Mouse (Mus musculus) limb, embryonic 12.5 days (tissue): ENCODE measurements around the gene Nudt3. TPM values are rescaled to one million over a fixed set of nuclear protein-coding genes. Genes with fewer than 3 reads are reported as not detected.
A peak's percentile ranks its signal among the peaks of the same experiment; 100 is the strongest.
"Not testable (repeated sequence)": the region's sequence is repeated elsewhere in the genome, so short reads cannot be mapped to it uniquely, and the experiment has no call there.

Experiments
- ATAC-seq: fragments of 200-750 bp; cut with Nextera tagmentation; 2 replicates; pipeline ENCODE4 v1.8.0; 2017; ENCODE audit warnings: low read depth, moderate TSS enrichment; ENCODE audit not compliant: insufficient number of reproducible peaks, insufficient read depth, low FRiP score, low TSS enrichment
- H3K27ac ChIP-seq: fragments of 300-500 bp; sonication (generic); 2 replicates; pipeline ENCODE4 v1.5.1; 2016; ENCODE audit warnings: mild to moderate bottlenecking, moderate library complexity
- H3K27me3 ChIP-seq: fragments of 300-500 bp; sonication (generic); 2 replicates; pipeline ENCODE4 v1.6.1; 2016; ENCODE audit warnings: mild to moderate bottlenecking, moderate library complexity
- H3K36me3 ChIP-seq: fragments of 300-500 bp; sonication (generic); 2 replicates; pipeline ENCODE4 v1.6.1; 2016; ENCODE audit warnings: mild to moderate bottlenecking, moderate library complexity
- H3K4me1 ChIP-seq: fragments of 300-500 bp; sonication (generic); replicated peaks from 2 replicates; pipeline ENCODE4 v1.6.1; 2016
- H3K4me2 ChIP-seq: fragments of 300-500 bp; sonication (generic); 2 replicates; pipeline ENCODE4 v1.6.1; 2016; ENCODE audit warnings: mild to moderate bottlenecking, moderate library complexity
- H3K4me3 ChIP-seq: fragments of 300-500 bp; sonication (generic); replicated peaks from 2 replicates; pipeline ENCODE4 v1.5.1; 2016; ENCODE audit warnings: mild to moderate bottlenecking
- H3K9ac ChIP-seq: fragments of 300-500 bp; sonication (generic); replicated peaks from 2 replicates; pipeline ENCODE4 v1.6.1; 2016; ENCODE audit warnings: mild to moderate bottlenecking, moderate library complexity
- H3K9me3 ChIP-seq: fragments of 300-500 bp; sonication (generic); 2 replicates; pipeline ENCODE4 v1.6.1; 2016; ENCODE audit warnings: mild to moderate bottlenecking, moderate library complexity
- WGBS: fragments of 180-500 bp; shearing (Covaris S2); methylation state at CpG from one replicate; pipeline ENCODE4 v1.1.7; 2016; 5-methylcytosine and 5-hydroxymethylcytosine counted together
- polyA plus RNA-seq: library from polyadenylated mRNA; unstranded; fragments of >200 nt; fragmentation: Nextera tagmentation; extraction: Ambion mirVana; gene quantifications from 2 replicates; pipeline ENCODE4 v1.2.1, GENCODE M21; 2016

Nudt3 gene
- polyA plus RNA-seq, 1 experiment from 2014 or later, result 126 TPM

DNA sequence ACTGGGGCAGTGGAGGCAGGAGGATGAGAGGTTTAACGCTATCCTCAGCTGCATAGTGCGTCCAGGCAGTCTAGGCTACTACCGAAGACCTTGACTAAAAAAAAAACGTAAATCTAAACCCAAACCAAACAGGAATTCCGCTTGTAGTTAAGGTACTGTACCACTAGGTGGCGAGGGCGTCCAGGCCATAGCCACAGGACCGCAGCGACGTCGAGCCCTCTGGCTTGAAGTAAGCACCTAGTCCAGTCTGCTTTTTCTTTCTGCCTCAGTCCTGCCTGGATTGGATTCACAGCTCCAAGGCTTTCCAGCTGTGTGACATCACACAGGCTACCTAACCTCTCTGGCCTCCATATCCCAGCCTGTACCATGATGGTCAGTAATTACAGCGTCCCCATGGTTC is 26.9 kb upstream of the Nudt3 start:
- Histone ChIP-seq H3K4me2 (no peak overlapping the region), H3K4me1 (peaks cover 3% of the 10 kb centered on the region), H3K27me3 (peaks cover 15% of the 10 kb centered on the region), H3K9ac (no peak overlapping the region), H3K4me3 (no peak overlapping the region), H3K27ac (no peak overlapping the region), H3K9me3 (0 out of 2 replicates have a peak, but pooled peaks cover 2% of the 10 kb centered on the region), H3K36me3 (no peaks in the 10 kb centered on the region)
- 12% methylated on average over 12 of the region's 12 CpGs for WGBS
- no peak for ATAC-seq

DNA sequence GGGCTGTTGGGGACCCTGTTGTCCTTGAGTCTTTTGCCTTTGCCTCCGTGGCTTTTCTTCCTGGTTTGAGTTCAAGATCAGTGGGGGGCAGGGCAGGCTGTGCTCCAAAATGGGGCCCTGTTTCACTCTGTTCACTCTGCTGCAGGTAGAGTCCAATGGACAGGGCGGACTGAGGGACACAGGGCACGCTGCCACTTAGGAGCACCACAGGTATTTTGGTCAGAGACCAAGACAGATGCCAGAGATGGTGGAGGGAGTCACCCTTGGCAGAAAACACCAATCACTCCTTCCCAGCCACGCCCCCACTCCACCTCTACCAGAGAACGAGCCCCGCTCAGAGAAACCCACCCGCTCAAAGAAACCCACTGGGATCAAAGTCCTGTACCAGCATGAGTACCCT is 22.5 kb upstream of the Nudt3 start:
- Histone ChIP-seq H3K4me3 (no peak overlapping the region), H3K4me2 (no peak overlapping the region), H3K4me1 (peaks cover 10% of the 10 kb centered on the region), H3K27me3 (no peaks in the 10 kb centered on the region; the same call in 1 of the 2 replicates), H3K9ac (no peak overlapping the region), H3K9me3 (no peaks in the 10 kb centered on the region), H3K27ac (no peak overlapping the region), H3K36me3 (no peaks in the 10 kb centered on the region)
- ATAC-seq, result no peak
- WGBS, result 33% methylated on average over 7 of the region's 7 CpGs

DNA sequence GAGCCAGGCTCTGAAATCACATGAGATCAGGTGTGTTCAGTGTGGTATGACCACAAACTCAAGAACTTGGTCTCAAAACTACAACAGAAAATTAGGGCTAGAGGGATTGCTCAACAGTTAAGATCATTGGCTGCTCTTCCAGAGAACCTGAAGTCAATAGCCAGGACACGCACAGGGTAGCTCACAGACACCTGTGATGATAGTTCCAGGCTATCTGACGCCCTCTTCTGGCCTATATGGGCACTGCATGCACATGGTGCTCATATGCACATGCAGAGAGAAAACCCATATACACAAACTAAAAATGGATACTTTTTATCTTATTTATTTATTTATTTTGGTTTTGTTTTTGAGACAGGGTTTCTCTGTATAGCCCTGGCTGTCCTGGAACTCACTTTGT is 21.3 kb upstream of the Nudt3 start:
- Histone ChIP-seq H3K4me3 (no peak overlapping the region), H3K4me1 (peaks cover 10% of the 10 kb centered on the region), H3K27ac (no peak overlapping the region), H3K9me3 (no peaks in the 10 kb centered on the region), H3K27me3 (no peaks in the 10 kb centered on the region; the same call in 1 of the 2 replicates), H3K9ac (no peak overlapping the region), H3K36me3 (no peaks in the 10 kb centered on the region), H3K4me2 (no peak overlapping the region)
- ATAC-seq, result no peak
- 47% methylated on average over 2 of the region's 2 CpGs for WGBS

DNA sequence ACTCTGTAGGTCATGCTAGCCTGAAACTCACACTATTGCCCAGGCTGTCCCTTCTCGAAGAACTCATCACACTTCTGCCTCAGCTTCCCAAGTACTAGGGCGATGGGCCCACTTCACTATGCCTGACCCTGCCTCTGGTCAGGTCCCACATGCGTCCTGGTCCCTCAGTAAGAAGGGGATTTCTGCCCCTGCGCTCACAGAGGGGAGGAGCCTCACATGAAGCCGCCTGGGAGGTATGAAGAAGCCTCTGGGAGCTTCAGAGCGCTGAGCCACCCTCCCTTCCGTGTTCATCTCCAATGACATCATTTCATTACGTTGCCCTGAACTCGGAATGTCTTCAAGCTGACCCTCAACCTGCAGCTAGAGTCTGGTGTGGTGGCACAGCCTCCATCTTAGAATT is 20.5 kb upstream of the Nudt3 start:
- Histone ChIP-seq H3K4me3 (no peak overlapping the region), H3K9me3 (no peaks in the 10 kb centered on the region), H3K4me2 (no peak overlapping the region), H3K9ac (no peak overlapping the region), H3K27me3 (no peaks in the 10 kb centered on the region; the same call in 1 of the 2 replicates), H3K4me1 (peaks cover 10% of the 10 kb centered on the region), H3K27ac (no peak overlapping the region), H3K36me3 (no peaks in the 10 kb centered on the region)
- WGBS, result 84% methylated on average over 9 of the region's 9 CpGs
- ATAC-seq, result no peak

DNA sequence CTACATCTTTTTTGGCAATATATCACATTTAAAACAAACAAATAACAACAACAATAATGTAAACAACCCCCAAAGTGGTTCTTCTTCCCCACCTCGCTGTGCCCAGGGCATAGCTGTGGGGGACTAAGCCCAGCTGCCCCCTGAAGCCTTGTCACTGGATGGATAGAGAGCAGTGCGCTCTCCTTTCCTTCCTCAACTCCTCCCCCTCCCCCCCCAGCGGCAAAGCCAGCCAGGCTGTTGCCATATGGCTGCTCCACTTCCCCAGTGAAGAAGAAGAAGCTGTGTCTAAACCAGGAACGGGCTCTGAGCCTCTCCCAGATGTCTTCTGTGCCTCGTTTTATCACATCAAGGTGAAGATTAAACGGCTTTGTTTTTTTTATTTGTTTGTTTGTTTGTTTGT is 19.8 kb upstream of the Nudt3 start:
- H3K4me3 ChIP-seq, result no peak overlapping the region
- no peak for ATAC-seq
- peaks cover 10% of the 10 kb centered on the region for H3K4me1 ChIP-seq
- no peaks in the 10 kb centered on the region for H3K36me3 ChIP-seq
- no peaks in the 10 kb centered on the region for H3K9me3 ChIP-seq
- no peak overlapping the region for H3K27ac ChIP-seq
- H3K27me3 ChIP-seq, result no peaks in the 10 kb centered on the region; the same call in 1 of the 2 replicates
- WGBS, result 24% methylated on average over 6 of the region's 6 CpGs
- H3K4me2 ChIP-seq, result no peak overlapping the region
- no peak overlapping the region for H3K9ac ChIP-seq

DNA sequence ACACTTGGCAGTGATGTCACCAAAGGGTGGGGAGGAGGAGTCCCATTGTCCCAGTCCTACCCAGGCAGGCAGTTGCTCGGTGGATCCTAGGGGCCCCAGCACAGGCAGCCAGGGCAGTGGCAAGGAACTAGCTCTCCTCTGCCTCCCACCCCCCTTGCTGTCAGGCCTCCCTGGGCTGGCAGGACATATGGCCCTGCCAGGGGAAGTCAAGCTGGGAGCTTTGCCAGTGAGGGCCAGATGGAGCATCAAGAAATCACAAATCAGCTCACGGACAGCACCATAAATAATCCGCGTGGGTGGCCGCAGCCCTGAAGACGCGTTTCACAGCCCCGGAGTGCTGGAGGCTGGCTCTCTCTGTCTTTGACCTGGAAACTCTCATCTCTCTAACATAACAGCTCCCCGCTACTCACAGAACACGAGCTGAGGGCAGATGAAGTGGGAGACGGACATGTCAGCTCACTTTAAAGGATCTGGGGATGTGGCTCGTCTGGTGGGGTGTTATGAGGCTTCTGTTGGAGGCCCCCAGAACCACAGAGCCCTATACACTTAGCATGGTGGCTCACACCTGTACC is 19.3 kb upstream of the Nudt3 start:
- Histone ChIP-seq H3K4me1 (peaks cover 10% of the 10 kb centered on the region), H3K4me3 (no peak overlapping the region), H3K36me3 (no peaks in the 10 kb centered on the region), H3K27me3 (no peaks in the 10 kb centered on the region; the same call in 1 of the 2 replicates), H3K4me2 (peak overlapping the region; percentile 8; the same call in 1 of the 2 replicates), H3K9me3 (no peaks in the 10 kb centered on the region), H3K9ac (peak overlapping the region; percentile 42), H3K27ac (no peak overlapping the region)
- ATAC-seq, result no peak
- WGBS, result 11% methylated on average over 12 of the region's 12 CpGs

DNA sequence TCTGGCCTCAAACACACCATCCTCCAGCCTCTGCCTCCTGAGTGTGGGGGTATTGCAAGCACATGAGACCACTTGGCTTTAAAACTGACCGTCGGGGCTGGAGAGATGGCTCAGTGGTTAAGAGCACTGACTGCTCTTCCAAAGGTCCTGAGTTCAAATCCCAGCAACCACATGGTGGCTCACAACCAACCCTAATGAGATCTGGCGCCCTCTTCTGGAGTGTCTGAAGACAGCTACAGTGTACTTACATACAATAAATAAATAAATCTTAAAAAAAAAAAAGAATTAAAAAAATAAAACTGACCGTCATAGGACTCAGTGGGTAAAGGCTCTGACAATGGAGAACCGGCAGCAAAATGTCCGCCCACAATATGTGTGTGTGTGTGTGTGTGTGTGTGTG is 16.6 kb upstream of the Nudt3 start:
- ATAC-seq, H3K36me3 ChIP-seq, H3K9ac ChIP-seq, H3K4me2 ChIP-seq, H3K4me3 ChIP-seq, H3K9me3 ChIP-seq, H3K27ac ChIP-seq, H3K27me3 ChIP-seq: not testable (repeated sequence)
- 93% methylated on average over 6 of the region's 6 CpGs for WGBS
- H3K4me1 ChIP-seq, result peaks cover 19% of the 10 kb centered on the region

DNA sequence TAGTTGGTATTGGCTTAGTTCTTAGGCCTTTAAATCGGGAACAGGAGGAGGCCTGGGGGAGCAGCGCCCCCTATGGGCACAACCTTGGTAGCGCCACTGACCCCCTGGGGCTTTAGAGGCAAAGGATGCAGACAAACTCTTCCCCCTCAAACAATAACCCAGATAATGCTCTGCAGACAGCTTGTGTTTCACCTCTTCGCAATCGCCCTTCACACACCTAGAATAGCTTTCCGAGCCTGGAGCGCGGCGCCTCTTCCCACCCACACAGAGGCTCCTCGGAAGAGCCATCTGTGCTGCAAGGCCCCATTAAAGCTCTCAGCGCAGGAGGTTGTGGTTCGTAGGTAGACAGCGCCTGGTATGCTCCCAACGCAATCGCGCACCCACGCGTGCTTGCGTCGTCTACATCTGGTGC is 15.6 kb upstream of the Nudt3 start:
- 80% methylated on average over 20 of the region's 20 CpGs for WGBS
- peaks cover 2% of the 10 kb centered on the region for H3K36me3 ChIP-seq
- ATAC-seq, result no peak
- no peak overlapping the region for H3K4me2 ChIP-seq
- no peak overlapping the region for H3K9ac ChIP-seq
- no peak overlapping the region for H3K27ac ChIP-seq
- H3K4me1 ChIP-seq, result peaks cover 20% of the 10 kb centered on the region
- no peaks in the 10 kb centered on the region for H3K9me3 ChIP-seq
- no peaks in the 10 kb centered on the region; the same call in 1 of the 2 replicates for H3K27me3 ChIP-seq
- no peak overlapping the region for H3K4me3 ChIP-seq

DNA sequence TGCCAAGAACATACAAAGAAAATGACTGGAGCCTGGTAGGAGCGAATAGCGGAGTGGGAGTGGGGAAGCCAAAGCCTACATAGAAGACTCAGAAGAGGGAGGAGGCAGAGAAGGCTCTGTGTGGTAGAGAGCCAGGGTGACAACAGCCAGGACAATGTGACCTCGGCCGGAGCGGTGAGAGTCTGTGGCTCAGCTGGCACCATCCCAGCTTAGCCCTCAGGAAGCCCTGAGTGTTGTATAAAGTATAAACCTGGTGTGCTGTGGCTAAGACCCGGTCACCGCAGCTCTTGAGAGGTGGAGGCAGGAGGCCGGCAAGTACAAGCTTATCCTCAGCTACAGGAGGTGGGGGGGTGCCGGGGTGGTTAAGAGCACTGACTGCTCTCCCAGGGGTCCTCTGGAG is 14.0 kb upstream of the Nudt3 start:
- no peak overlapping the region for H3K4me3 ChIP-seq
- 77% methylated on average over 9 of the region's 9 CpGs for WGBS
- H3K27ac ChIP-seq, result no peak overlapping the region
- ATAC-seq, result no peak
- H3K4me1 ChIP-seq, result peaks cover 26% of the 10 kb centered on the region
- no peak overlapping the region for H3K9ac ChIP-seq
- peaks cover 18% of the 10 kb centered on the region for H3K36me3 ChIP-seq
- no peaks in the 10 kb centered on the region for H3K9me3 ChIP-seq
- H3K4me2 ChIP-seq, result no peak overlapping the region
- H3K27me3 ChIP-seq, result no peaks in the 10 kb centered on the region

DNA sequence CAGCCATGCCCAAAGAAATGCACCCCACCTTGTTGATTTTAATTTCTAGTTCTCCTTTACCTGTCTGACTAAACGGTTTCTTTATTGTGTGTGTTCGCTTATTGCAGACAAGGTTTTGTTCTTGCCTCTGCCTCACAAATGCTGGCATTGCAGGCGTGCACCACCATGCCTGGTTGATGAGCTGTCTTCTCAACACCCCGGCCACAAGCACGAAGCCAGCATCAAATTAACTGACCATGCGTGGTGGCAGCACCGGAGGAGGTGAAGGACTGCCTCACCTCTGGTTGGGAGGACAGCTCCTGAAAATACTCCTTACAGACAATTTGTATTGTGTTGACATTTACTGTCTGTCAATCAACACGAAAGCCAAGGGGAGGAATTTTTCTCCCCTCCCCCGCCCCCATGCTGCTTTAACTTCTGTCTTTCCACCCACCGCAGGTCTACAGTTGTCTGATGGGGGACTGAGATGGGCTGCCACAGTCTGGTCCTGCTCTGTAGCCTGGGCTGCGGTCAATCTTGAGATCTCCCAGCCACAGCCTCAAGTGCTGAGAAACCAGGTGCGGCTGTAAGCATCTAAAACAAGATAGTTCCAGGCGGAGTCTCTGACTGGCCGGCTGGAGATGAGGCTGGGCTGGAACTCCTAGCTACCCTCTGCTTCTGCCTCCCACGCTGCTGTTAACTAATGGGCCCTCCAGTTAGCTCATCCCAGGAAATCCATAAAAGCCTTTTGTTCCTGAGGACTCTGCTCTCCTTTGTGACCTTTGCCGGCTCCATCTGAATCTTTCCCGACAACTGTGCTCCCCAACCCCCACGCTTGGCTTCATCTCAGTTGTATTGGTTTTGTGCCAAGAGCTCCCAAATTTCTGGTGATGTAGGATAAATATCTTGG is 13.1 kb upstream of the Nudt3 start, which contains the start of gene Rps10:
Rps10 (minus strand) TSS at position 538 of the 889 bp plus-strand sequence.
- Histone ChIP-seq H3K9ac (no peak within 1 kb of the TSS), H3K4me1 (peaks cover 31% of the 10 kb centered on the region), H3K27ac (peak within 1 kb of the TSS; percentile 95), H3K4me3 (peak within 1 kb of the TSS; percentile 70), H3K9me3 (no peaks in the 10 kb centered on the region), H3K27me3 (no peaks in the 10 kb centered on the region), H3K4me2 (peak within 1 kb of the TSS; percentile 94), H3K36me3 (peaks cover 28% of the 10 kb centered on the region)
- ATAC-seq, result no peak
- WGBS, result 41% methylated on average over 18 of the region's 18 CpGs

DNA sequence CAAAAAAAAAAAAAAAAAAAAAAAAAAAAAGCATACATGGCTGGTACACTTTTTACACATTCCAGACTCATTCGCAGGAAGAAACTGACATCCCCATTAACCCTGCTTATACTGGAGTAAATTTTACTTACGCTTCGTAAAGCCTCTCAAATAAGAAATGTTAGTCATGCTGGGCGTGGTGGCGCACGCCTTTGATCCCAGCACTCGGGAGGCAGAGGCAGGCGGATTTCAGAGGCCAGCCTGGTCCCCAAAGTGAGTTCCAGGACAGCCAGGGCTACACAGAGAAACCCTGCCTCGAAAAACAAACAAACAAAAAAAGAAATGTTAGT is 12.2 kb upstream of the Nudt3 start:
- 46% methylated on average over 9 of the region's 9 CpGs for WGBS
- H3K4me2 ChIP-seq, result peak overlapping the region; percentile 94
- H3K9me3 ChIP-seq, H3K27me3 ChIP-seq, H3K9ac ChIP-seq, ATAC-seq: not testable (repeated sequence)
- H3K4me1 ChIP-seq, result peaks cover 31% of the 10 kb centered on the region
- peak overlapping the region; percentile 70 for H3K4me3 ChIP-seq
- H3K27ac ChIP-seq, result peak overlapping the region; percentile 95
- H3K36me3 ChIP-seq, result peaks cover 36% of the 10 kb centered on the region
